Mouse (Mus musculus) common myeloid progenitor, adult 5-6 weeks (primary cell): ENCODE data around the gene Mapk10. TPM values are rescaled to one million over a fixed set of nuclear protein-coding genes. Genes with fewer than 3 reads are reported as not detected.

Experiments
- ATAC-seq: replicated peaks from 2 replicates; pipeline ENCODE4 v1.8.0; 2016; ENCODE audit warnings: low read depth, mild to moderate bottlenecking, moderate TSS enrichment, inconsistent platforms; ENCODE audit not compliant: poor library complexity, severe bottlenecking
- total RNA-seq: library from RNA; stranded (forward); fragments of 200-1000, 187-1606 nt; gene quantifications from 2 replicates; pipeline ENCODE4 v1.2.3, GENCODE M21; 2017

Mapk10 gene
- total RNA-seq, 1 experiment from 2014 or later, result not detected

DNA sequence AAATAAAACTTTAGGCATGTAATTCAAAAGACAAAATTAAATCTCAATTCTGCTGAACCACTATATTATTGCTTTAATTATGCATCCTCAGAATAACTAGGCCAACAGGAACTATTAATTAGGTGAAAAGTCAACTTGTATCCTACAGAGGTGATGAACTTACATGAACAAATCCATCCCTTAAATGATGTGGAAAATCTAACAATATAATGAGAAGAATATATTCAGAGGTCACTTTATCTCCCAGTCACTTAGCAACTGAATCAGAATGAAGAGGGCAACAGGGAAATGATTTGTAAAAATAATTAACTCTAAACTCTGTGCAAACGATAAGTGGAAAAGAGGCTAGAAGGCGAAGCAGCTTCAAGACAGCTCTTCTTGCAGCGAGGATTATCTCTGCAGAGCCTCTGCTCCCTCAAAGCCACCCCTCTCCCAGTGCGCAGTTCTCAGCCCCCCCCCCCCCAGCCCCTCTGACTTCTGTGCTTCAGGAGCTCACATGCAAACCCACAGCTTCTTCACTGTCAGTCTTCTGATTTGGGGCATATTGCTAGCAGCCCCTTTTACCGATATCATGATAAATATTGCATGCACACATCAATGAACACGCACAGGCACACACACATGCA lies 138.8 kb downstream of the Mapk10 start:
- no peak for ATAC-seq

GRCm38 (mm10) chr5:103071006-103071612 lies 140.0 kb downstream of the Mapk10 start:
- ATAC-seq, result no peak

- no peak for ATAC-seq
These were observed 160.7 kb downstream of the Mapk10 start for GRCm38 (mm10) chr5:103050319-103050916.

GRCm38 (mm10) chr5:103048011-103048410 lies 163.1 kb downstream of the Mapk10 start:
- ATAC-seq, result no peak

GRCm38 (mm10) chr5:103037752-103038151 lies 173.4 kb downstream of the Mapk10 start:
- no peak for ATAC-seq

DNA sequence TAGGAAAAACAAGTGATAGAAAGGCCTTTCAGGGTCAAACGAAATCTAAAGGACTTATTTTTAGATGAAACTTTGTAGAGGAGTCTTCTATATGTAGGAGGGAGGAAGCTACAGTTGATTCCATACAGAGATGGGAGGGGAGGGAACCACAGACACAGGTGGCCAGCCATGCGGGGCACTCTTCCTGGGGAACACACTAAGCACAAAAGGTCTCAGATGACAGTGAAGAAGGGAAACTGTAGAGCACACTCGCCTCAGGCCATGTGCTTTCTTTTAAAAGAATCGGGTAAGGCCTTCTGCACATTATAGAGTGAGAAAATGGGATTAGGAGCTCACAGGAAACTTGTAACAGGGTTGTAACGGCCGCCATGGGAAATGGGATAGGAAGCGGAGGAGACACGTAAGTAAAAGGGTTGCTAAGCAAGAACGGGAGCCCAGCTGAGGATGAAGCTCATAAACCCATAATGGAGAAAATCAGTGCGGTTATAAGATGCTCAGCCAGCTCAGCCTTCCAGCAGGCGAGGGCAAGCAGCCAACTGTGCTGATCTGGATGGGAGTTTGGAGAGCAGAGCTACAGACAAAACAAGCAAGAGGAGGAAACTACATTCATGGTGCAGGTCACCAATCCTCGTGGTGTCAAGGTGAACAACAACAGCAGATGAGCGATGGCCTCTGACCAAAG lies 182.1 kb downstream of the Mapk10 start:
- ATAC-seq, result no peak

GRCm38 (mm10) chr5:103022504-103023172 lies 188.5 kb downstream of the Mapk10 start:
- ATAC-seq, result no peak

- no peak for ATAC-seq
These were observed 189.7 kb downstream of the Mapk10 start for GRCm38 (mm10) chr5:103021479-103021878.

- no peak for ATAC-seq
These were observed 190.2 kb downstream of the Mapk10 start for GRCm38 (mm10) chr5:103020954-103021353.

DNA sequence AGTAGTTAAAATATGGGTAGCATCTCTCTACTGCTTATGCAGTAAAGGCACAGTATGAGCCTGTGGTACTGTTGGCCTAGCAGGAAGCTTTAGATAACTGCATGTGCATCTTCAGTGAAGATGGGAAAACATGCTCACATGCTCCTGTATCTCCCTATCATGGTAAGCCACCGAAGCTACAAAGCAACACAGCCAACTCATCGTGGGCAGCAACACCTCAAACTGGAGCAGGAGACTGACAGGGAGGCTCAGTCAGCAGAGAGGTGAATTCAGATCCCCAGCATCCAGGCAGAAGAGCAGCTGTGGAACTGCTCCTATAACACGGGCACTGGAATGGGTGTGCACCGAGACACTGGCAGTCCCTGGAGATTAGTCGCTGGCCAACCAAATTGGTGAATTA lies 191.0 kb downstream of the Mapk10 start:
- no peak for ATAC-seq

DNA sequence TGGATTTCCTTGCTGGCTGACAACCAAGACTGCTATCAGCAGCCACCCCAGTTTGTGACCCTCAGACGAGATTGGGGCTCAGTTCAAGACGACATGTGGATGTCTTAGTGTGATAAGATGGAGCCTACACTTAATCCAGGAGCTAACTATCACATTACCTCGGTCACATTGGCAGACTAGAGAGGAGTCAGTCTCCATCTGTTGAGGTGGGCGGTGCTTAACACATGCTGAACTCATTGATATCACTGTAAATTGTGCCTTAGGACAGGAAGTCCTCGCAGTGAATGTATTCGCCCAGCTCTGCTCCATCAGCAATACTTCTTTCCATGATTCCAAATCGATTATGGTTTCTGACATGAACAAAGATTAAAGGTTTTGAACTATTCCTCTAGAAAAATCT lies 193.5 kb downstream of the Mapk10 start:
- ATAC-seq, result no peak

DNA sequence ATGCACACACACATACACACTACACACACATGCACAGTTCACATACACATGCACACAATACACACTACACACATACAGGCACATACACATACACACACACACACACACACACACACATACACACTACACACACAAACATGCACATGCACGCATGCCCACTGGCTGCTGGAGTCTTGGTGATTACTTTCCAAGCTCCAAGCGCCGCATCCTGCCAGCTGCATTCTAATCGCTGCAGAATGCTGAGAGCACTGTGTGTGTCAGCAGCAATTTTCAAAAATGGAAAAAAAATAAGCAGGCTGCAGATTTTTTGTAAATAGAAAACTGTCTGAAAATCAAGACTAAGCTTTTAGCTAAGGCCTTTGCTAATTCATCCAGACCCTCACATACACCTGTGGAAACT lies 196.8 kb downstream of the Mapk10 start:
- no peak for ATAC-seq

- ATAC-seq, result no peak
These were observed 202.2 kb downstream of the Mapk10 start for GRCm38 (mm10) chr5:103008894-103009293.

- no peak for ATAC-seq
These were observed 209.0 kb downstream of the Mapk10 start for GRCm38 (mm10) chr5:103002116-103002515.

- no peak for ATAC-seq
These were observed 210.6 kb downstream of the Mapk10 start for GRCm38 (mm10) chr5:103000572-103000971.

- ATAC-seq, result no peak
These were observed 212.6 kb downstream of the Mapk10 start for GRCm38 (mm10) chr5:102998524-102998923.

GRCm38 (mm10) chr5:102997907-102998306 lies 213.2 kb downstream of the Mapk10 start:
- no peak for ATAC-seq

DNA sequence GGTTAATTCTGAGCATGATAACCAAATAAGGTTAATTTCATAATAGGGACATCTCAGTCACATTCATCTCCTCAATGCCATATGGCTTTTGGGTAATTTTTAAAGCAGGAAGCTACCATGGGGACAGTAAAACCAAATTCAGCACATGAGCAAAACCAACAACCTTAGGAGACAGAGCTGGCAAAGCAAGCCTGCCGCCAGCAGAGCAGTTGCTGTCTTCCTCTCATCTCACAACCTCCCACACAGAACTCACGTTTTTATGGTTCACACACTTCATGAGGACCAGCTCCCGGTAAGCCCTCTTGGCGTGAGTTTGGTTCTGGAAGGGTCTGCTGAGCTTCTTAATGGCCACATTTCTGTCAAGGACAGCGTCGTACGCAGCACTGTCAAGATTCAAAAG lies 214.8 kb downstream of the Mapk10 start:
- no peak for ATAC-seq

DNA sequence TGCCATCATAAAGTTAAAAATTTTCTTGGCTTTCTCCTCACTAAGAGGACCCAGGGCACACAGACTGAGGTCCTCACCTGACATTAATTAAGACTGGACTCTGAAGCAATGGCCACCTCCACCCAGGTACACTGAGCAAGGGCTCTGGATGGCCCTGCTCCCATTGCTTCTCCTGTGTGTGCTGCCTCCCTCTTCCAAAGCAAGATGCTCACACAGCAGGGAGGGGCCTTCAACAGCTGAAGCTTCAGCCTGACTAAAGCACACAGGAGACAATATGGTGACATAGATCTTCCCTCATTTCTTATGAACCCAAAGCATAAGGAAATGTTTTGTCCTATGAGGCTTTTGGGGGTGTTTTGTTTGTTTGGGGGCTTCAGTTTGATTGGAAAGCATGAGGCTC lies 215.2 kb downstream of the Mapk10 start:
- no peak for ATAC-seq

DNA sequence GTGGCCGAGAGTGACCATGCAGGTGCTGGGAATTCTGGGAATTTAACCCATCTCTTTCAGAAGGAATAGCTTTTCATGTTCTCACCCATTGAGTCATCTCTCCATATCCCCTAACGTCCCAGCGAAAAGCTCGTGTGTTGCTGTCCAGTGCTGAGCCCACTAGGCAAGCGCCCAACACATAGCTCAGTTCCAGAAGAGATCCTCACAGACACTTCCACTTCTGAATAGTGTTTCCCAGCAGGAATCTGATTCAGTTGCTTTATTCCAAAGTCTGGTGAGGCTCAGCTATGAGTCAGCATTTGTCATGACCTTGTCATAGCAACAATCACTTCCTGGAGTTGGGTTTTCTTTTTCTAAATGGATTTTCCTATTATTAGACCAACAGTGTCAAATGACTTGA lies 217.2 kb downstream of the Mapk10 start:
- ATAC-seq, result no peak

- ATAC-seq, result no peak
These were observed 219.4 kb downstream of the Mapk10 start for GRCm38 (mm10) chr5:102991691-102992090.
